Mouse (Mus musculus) intestine, embryonic 14.5 days (tissue): ENCODE measurements around the gene Myo1f. TPM values are rescaled to one million over a fixed set of nuclear protein-coding genes. Genes with fewer than 3 reads are reported as not detected.
A peak's percentile ranks its signal among the peaks of the same experiment; 100 is the strongest.

Source experiments
- ATAC-seq: fragments of 200-750 bp; cut with Nextera tagmentation; replicated peaks from 2 replicates; pipeline ENCODE4 v1.8.0; 2017; ENCODE audit warnings: low read depth, moderate number of reproducible peaks, moderate TSS enrichment, moderate library complexity; ENCODE audit not compliant: low FRiP score, low TSS enrichment
- DNase-seq: peaks from one replicate; pipeline ENCODE4 v3.0.0-alpha.2; 2018; ENCODE audit warnings: low spot score
- H3K27ac ChIP-seq: fragments of 300-500 bp; sonication (generic); 2 replicates; pipeline ENCODE4 v1.5.1; 2014; ENCODE audit warnings: low read depth, mild to moderate bottlenecking, control low read depth
- H3K27me3 ChIP-seq: fragments of 300-500 bp; sonication (generic); replicated peaks from 2 replicates; pipeline ENCODE4 v1.6.1; 2014; ENCODE audit warnings: low read length, control low read depth; ENCODE audit not compliant: control insufficient read depth, insufficient read depth
- H3K36me3 ChIP-seq: fragments of 300-500 bp; sonication (generic); 2 replicates; pipeline ENCODE4 v1.6.1; 2014; ENCODE audit warnings: low read length, control low read depth; ENCODE audit not compliant: control insufficient read depth, insufficient read depth
- H3K4me1 ChIP-seq: fragments of 300-500 bp; sonication (generic); replicated peaks from 2 replicates; pipeline ENCODE4 v1.6.1; 2014; ENCODE audit warnings: low read length, control low read depth, mixed read lengths; ENCODE audit not compliant: control insufficient read depth, insufficient read depth
- H3K4me2 ChIP-seq: fragments of 300-500 bp; sonication (generic); 2 replicates; pipeline ENCODE4 v1.6.1; 2014; ENCODE audit warnings: low read length
- H3K4me3 ChIP-seq: fragments of 300-500 bp; sonication (generic); 2 replicates; pipeline ENCODE4 v1.5.1; 2014; ENCODE audit warnings: low read depth, low read length, control low read depth, mixed read lengths
- H3K9ac ChIP-seq: fragments of 300-500 bp; sonication (generic); 2 replicates; pipeline ENCODE4 v1.6.1; 2014; ENCODE audit warnings: mild to moderate bottlenecking, low read length
- H3K9me3 ChIP-seq: fragments of 300-500 bp; sonication (generic); 2 replicates; pipeline ENCODE4 v1.6.1; 2016; ENCODE audit warnings: low read length, control low read depth; ENCODE audit not compliant: control insufficient read depth
- WGBS: fragments of 180-500 bp; shearing (Covaris S2); extraction: QIAGEN DNeasy Blood & Tissue Kit; methylation state at CpG from one replicate; pipeline ENCODE4 v1.1.7; 2014; 5-methylcytosine and 5-hydroxymethylcytosine counted together
- polyA plus RNA-seq: library from polyadenylated mRNA; unstranded; fragments of >200 nt; fragmentation: Nextera tagmentation; extraction: Ambion mirVana; gene quantifications from 2 replicates; pipeline ENCODE4 v1.2.1, GENCODE M21; 2014

Myo1f gene
- polyA plus RNA-seq, 1 experiment from 2014 or later = 3.1 TPM

DNA sequence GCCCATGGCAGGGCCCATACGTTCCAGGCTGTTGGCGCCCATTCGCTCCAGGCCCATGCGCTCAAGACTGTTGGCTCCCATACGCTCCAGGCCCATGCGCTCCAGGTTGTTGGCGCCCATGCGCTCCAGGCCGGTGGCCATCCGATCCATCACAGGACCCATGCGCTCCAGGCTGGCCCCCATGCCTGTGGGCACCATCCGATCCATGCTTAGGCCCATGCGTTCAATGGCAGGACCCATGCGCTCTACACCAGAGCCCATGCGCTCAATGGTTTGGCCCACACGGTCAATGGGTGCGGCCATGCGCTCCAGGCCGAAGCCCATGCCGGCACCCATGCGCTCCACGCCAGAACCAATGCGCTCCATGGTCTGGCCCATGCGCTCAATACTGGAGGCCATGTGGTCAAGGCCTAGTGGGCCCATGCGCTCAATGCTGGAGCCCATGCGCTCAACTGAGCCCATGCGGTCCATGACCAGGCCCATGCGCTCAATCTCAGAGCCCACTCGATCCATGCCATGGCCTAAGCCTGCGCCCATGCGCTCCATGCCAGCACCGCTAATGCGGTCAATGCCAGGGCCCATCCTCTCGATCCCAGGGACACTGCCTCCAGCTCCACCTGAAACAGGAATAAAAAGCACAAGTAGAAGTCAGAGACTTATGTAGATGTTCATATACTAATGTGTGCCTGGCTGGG is 94.4 kb downstream of the Myo1f start:
- H3K27me3 ChIP-seq = no peaks in the 10 kb centered on the region
- no peak overlapping the region for H3K27ac ChIP-seq
- H3K9me3 ChIP-seq = no peaks in the 10 kb centered on the region
- no peak overlapping the region for H3K4me2 ChIP-seq
- 98% methylated on average over 34 of the region's 34 CpGs for WGBS
- H3K4me3 ChIP-seq = no peak overlapping the region
- H3K4me1 ChIP-seq = no peaks in the 10 kb centered on the region
- H3K36me3 ChIP-seq = peaks cover 95% of the 10 kb centered on the region
- peak; percentile 49; the same call in 1 of the 2 replicates for ATAC-seq
- no peak overlapping the region for H3K9ac ChIP-seq
- DNase-seq = no peak

Other genes with a start within 250 kb of the Myo1f start
- 10.8 and 14.6 TPM in 2 replicates for gene Zfp81, start 196.8 kb upstream of the Myo1f start, polyA plus RNA-seq
- 15.0 and 16.7 TPM in 2 replicates for gene Zfp101, start 161.1 kb upstream of the Myo1f start, polyA plus RNA-seq
- gene Actl9, start 122.8 kb upstream of the Myo1f start, polyA plus RNA-seq = not detected in 2 replicates
- gene Adamts10, start 31.5 kb upstream of the Myo1f start, polyA plus RNA-seq = 53.6 and 54.5 TPM in 2 replicates
- gene Zfp414, start 73.4 kb downstream of the Myo1f start, polyA plus RNA-seq = 72.6 and 81.8 TPM in 2 replicates
- 0.39 and 0.97 TPM in 2 replicates for gene Pram1, start 82.3 kb downstream of the Myo1f start, polyA plus RNA-seq
- gene Hnrnpm, start 131.2 kb downstream of the Myo1f start, polyA plus RNA-seq = 309 and 366 TPM in 2 replicates
- 47.0 and 47.2 TPM in 2 replicates for gene March2, start 163.0 kb downstream of the Myo1f start, polyA plus RNA-seq
- 209 and 261 TPM in 2 replicates for gene Rab11b, start 204.8 kb downstream of the Myo1f start, polyA plus RNA-seq
- gene Angptl4, start 226.1 kb downstream of the Myo1f start, polyA plus RNA-seq = 18.0 and 22.0 TPM in 2 replicates